Mouse (Mus musculus): ENCODE results near the gene Med29. TPM values are rescaled to one million over a fixed set of nuclear protein-coding genes. Genes with fewer than 3 reads are reported as not detected.
"Not testable (repeated sequence)": the region's sequence is repeated elsewhere in the genome, so short reads cannot be mapped to it uniquely, and the experiment has no call there.

Gene Med29
- polyA plus RNA-seq, 1 experiment = 2.2 TPM

DNA sequence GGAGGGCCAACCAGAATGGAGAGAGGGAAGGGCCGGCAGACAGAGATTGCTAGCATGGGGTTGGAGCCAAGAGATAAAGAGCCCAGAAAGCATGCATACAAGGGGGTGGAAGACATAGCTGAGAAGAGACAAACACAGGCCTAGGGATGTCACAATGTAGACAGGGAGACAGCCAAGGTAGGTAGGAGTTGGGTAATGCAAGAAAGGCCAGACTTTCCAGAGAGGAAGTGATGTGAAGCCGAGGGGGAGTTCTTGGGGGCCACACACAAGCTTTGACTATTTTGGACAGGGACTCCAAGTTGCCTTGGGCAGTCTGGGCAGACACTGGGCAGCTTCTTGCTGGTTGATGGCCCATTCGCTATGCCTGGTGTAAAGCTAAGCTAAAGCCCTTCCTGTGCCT lies 9.4 kb upstream of the Med29 start:
- H3K27me3 ChIP-seq (ENCODE audit: control insufficient read depth) = no peaks in the 10 kb centered on the region
- TF ChIP-seq GATA1 (IDR thresholded peaks at IDR 0.05; ENCODE audit: low read length) (no peak), TAL1 (IDR thresholded peaks at IDR 0.05; ENCODE audit: low read length) (no peak)
- no peaks in the 10 kb centered on the region for H3K9me3 ChIP-seq (ENCODE audit: control insufficient read depth, low read length)
- H3K4me1 ChIP-seq (ENCODE audit: control insufficient read depth) = no peaks in the 10 kb centered on the region
- peaks cover 96% of the 10 kb centered on the region for H3K36me3 ChIP-seq (ENCODE audit: control insufficient read depth)
- H3K4me3 ChIP-seq (replicated peaks) = no peak overlapping the region

DNA sequence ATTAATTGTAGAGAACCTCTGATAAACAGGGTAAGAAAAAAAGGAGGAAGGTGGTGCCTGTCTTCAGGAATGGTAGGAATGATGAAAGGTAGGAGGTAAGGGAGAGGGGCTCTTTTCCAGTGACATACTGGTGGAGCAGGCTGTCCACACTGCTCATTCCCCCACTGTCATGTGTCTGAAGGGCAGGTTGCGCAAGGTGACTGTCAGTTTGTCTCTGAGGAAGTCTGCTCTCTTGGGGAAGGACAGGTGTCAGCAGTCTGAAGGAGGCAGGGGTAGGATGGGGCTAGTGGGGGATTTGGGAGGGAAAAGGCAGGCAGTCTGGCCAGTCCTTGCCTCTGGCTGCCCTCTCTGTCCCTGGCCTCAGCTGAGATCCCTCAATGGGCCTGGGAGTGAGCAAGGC lies 8.5 kb upstream of the Med29 start:
- Histone ChIP-seq H3K4me1 (ENCODE audit: control insufficient read depth) (no peaks in the 10 kb centered on the region), H3K9me3 (ENCODE audit: control insufficient read depth, low read length) (no peaks in the 10 kb centered on the region), H3K27me3 (ENCODE audit: control insufficient read depth) (no peaks in the 10 kb centered on the region), H3K36me3 (ENCODE audit: control insufficient read depth) (peaks cover 96% of the 10 kb centered on the region), H3K4me3 (replicated peaks) (no peak overlapping the region)
- TF ChIP-seq GATA1 (IDR thresholded peaks at IDR 0.05; ENCODE audit: low read length) (no peak), TAL1 (IDR thresholded peaks at IDR 0.05; ENCODE audit: low read length) (no peak)

DNA sequence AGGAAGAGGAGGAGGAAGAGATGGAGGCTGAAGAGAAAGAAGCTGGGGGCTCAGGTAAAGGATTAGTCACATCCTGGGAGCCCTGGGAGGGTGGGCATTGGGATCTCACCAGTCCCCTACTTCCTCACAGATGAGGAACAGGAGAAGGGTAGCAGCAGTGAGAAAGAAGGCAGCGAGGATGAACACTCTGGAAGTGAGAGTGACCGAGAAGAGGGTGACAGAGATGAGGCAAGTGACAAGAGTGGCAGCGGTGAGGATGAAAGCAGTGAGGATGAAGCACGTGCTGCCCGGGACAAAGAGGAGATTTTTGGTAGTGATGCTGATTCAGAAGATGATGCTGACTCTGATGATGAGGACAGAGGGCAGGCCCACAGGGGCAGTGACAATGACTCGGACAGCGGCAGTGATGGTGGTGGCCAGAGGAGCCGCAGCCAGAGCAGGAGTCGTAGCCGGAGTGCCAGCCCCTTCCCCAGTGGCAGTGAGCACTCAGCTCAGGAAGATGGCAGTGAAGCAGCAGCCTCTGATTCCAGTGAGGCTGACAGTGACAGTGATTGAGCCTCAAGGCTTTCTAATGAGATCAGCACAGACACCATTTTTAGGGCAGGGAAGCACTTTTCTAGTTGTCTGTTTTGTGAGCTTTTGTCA lies 6.3 kb upstream of the Med29 start:
- Histone ChIP-seq H3K4me3 (replicated peaks) (no peak overlapping the region), H3K4me1 (ENCODE audit: control insufficient read depth) (peaks cover 2% of the 10 kb centered on the region), H3K36me3 (ENCODE audit: control insufficient read depth) (peaks cover 90% of the 10 kb centered on the region), H3K9me3 (ENCODE audit: control insufficient read depth, low read length) (no peaks in the 10 kb centered on the region), H3K27me3 (ENCODE audit: control insufficient read depth) (no peaks in the 10 kb centered on the region)
- no peak for TF ChIP-seq TAL1 (IDR thresholded peaks at IDR 0.05; ENCODE audit: low read length)
- TF ChIP-seq GATA1 (IDR thresholded peaks at IDR 0.05; ENCODE audit: low read length) = no peak

DNA sequence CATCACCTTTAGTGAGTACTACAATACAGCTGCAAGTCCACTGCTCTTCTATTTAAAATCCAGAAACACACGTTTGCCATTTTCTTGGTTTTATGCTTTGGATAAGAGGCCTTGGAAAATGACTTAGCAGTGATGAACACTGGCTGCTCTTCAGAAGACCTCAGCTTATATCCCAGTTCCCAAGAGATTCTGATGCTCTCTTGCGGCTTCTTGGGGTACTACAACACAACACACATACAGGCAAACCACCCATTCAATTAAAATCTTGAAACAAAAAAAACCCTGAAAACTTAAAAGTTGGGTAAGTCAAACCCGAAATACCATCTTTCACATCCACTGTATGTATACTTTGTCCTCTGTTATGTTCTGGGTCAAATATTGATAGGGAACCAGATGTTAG lies 5.5 kb upstream of the Med29 start:
- Histone ChIP-seq H3K4me3 (replicated peaks) (no peak overlapping the region), H3K9me3 (ENCODE audit: control insufficient read depth, low read length) (no peaks in the 10 kb centered on the region), H3K36me3 (ENCODE audit: control insufficient read depth) (peaks cover 82% of the 10 kb centered on the region), H3K27me3 (ENCODE audit: control insufficient read depth) (no peaks in the 10 kb centered on the region), H3K4me1 (ENCODE audit: control insufficient read depth) (peaks cover 11% of the 10 kb centered on the region)
- TF ChIP-seq GATA1 (IDR thresholded peaks at IDR 0.05; ENCODE audit: low read length) = no peak
- no peak for TF ChIP-seq TAL1 (IDR thresholded peaks at IDR 0.05; ENCODE audit: low read length)

DNA sequence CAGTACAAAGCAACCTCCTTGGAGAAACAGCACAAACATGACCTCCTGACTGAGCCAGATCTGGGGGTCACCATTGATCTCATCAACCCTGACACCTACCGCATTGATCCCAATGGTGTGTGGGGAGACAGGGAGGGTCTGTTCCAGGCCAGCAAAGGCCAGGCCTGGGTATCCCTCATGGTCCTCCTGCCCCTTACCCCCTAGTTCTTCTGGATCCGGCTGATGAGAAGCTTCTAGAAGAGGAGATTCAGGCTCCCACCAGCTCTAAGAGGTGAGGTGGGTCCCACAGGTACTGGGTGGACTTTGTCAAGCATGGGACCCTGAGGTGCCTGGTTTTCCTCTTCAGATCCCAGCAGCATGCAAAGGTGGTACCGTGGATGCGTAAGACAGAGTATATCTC lies 2.9 kb upstream of the Med29 start:
- TF ChIP-seq TAL1 (IDR thresholded peaks at IDR 0.05; ENCODE audit: low read length) (no peak), GATA1 (IDR thresholded peaks at IDR 0.05; ENCODE audit: low read length) (no peak)
- no peaks in the 10 kb centered on the region for H3K27me3 ChIP-seq (ENCODE audit: control insufficient read depth)
- H3K36me3 ChIP-seq (ENCODE audit: control insufficient read depth) = peaks cover 60% of the 10 kb centered on the region
- H3K4me1 ChIP-seq (ENCODE audit: control insufficient read depth) = peaks cover 25% of the 10 kb centered on the region
- H3K4me3 ChIP-seq (replicated peaks) = no peak overlapping the region
- no peaks in the 10 kb centered on the region for H3K9me3 ChIP-seq (ENCODE audit: control insufficient read depth, low read length)

DNA sequence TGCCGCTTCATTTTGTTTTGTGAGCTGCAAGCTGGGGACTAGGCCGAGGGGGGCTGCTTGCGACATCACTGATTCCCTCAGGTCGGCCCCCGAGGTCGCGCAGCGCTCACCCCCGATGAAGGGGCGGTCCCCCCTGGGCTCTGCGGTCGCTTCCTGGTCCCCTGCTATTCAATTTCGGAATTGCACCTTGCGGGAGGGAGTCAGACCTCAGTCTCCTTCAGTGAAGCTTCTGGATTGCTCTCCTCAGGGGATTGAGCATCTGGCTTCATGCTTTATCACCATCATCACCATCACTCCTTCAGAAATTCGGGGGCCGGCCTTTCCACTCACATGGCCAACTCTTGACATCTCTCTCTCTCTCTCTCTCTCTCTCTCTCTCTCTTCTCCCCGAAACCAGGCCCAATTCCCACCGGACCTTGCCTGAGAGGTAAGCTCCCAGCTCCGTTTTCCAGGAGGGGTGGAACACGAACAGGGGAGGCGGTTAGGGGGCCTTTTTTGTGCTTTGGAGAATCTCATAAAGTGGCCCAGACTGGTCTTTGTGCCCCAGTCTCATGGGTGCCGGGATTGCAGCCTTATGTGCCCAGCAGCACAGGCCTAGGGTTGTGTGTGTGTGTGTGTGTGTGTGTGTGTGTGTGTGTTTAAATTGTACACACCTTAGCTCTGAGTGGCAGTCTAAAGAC lies 904 bp upstream of the Med29 start:
- Histone ChIP-seq H3K27me3 (ENCODE audit: control insufficient read depth) (no peaks in the 10 kb centered on the region), H3K4me3 (replicated peaks) (peak overlapping the region; percentile 84), H3K9me3 (ENCODE audit: control insufficient read depth, low read length) (no peaks in the 10 kb centered on the region), H3K4me1 (ENCODE audit: control insufficient read depth) (peaks cover 26% of the 10 kb centered on the region), H3K36me3 (ENCODE audit: control insufficient read depth) (peaks cover 60% of the 10 kb centered on the region)
- TF ChIP-seq GATA1 (IDR thresholded peaks at IDR 0.05; ENCODE audit: low read length) (no peak), TAL1 (IDR thresholded peaks at IDR 0.05; ENCODE audit: low read length) (no peak)

DNA sequence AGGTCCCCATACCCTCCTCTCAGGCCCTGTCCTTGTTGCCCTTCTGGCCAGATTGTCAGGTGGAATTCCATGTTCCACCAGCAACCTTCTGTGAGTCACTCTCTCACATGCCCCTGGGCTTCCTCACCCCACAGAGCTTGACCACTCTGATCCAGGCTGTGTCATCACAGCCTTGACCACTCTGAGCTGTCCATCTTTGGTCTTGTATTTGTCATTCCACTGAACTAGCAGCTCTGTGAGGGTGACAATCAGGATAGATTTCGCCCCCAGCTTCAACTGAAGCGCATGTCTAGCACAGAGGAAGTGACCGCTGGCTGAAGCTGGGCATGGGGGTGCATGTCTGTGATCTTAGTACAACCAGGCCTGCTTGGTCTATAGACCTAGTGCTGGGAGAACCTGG lies 2.2 kb downstream of the Med29 start:
- TF ChIP-seq GATA1 (IDR thresholded peaks at IDR 0.05; ENCODE audit: low read length) (no peak), TAL1 (IDR thresholded peaks at IDR 0.05; ENCODE audit: low read length) (no peak)
- H3K36me3 ChIP-seq (ENCODE audit: control insufficient read depth) = peaks cover 60% of the 10 kb centered on the region
- peaks cover 39% of the 10 kb centered on the region for H3K4me1 ChIP-seq (ENCODE audit: control insufficient read depth)
- no peak overlapping the region for H3K4me3 ChIP-seq (replicated peaks)
- H3K27me3 ChIP-seq (ENCODE audit: control insufficient read depth) = no peaks in the 10 kb centered on the region
- no peaks in the 10 kb centered on the region for H3K9me3 ChIP-seq (ENCODE audit: control insufficient read depth, low read length)

DNA sequence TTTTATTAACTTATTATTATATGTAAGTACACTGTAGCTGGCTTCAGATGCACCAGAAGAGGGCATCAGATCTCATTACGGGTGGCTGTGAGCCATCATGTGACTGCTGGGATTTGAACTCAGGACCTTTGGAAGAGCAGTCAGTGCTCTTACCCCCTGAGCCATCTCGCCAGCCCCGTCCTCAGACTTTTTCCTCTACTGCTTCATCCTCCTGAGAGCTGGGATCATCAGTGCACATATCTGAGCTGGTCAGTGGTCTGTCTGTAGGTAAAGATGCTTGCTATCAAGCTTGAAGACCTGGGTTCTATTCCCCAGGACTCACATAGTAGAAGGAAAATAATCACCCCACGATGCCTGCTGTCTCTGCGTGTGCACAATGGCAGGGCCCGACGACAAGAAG lies 5.1 kb downstream of the Med29 start:
- H3K27me3 ChIP-seq (ENCODE audit: control insufficient read depth) = not testable (repeated sequence)
- peaks cover 53% of the 10 kb centered on the region for H3K36me3 ChIP-seq (ENCODE audit: control insufficient read depth)
- H3K4me1 ChIP-seq (ENCODE audit: control insufficient read depth) = peaks cover 54% of the 10 kb centered on the region

DNA sequence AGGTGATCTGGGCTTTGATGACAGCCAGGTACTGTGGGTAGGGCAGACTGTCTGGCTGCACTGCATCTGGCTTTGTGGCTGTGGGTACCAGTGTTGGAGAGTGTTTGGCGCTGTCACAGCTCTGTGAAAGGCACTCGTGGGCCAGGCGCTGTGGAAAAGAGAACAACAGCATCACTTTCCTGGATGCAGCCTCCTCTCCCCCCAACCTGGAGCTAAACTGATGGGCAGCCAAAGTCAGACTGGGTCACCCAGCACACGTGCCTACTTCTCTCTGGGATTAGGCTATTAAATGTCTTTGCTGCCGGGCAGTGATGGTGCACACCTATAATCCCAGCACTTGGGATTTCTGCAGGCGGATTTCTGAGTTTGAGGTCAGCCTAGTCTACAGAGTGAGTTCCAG lies 5.6 kb downstream of the Med29 start:
- Histone ChIP-seq H3K4me1 (ENCODE audit: control insufficient read depth) (peaks cover 56% of the 10 kb centered on the region), H3K36me3 (ENCODE audit: control insufficient read depth) (peaks cover 53% of the 10 kb centered on the region)
- H3K4me3 ChIP-seq (replicated peaks); H3K27me3 ChIP-seq (ENCODE audit: control insufficient read depth); H3K9me3 ChIP-seq (ENCODE audit: control insufficient read depth, low read length): not testable (repeated sequence)

More for the DNA sequence above, 5.1 kb downstream of the Med29 start:
- not testable (repeated sequence) for H3K9me3 ChIP-seq (ENCODE audit: control insufficient read depth, low read length); H3K4me3 ChIP-seq (replicated peaks)

DNA sequence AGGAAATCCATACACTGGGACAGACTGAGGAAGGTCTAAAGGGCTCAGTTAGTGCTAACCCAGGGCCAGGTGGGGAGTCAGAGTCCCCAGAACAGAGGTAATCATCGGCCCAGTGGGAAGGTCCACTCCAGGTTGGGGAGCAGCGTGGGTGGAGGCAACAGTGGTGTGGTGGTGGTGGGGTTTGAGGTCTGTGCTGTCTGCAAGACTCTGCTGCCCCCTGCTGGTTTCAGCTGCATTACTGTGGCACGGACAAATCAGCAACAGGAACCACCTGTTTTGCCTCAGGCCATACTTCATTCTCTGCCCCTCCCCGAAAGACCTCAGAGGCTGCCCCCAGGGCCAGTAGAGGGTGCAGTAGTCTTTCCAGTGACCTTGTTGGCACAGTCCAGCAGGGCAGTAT lies 6.0 kb downstream of the Med29 start:
- Histone ChIP-seq H3K36me3 (ENCODE audit: control insufficient read depth) (peaks cover 53% of the 10 kb centered on the region), H3K9me3 (ENCODE audit: control insufficient read depth, low read length) (no peaks in the 10 kb centered on the region), H3K4me1 (ENCODE audit: control insufficient read depth) (peaks cover 56% of the 10 kb centered on the region), H3K4me3 (replicated peaks) (no peak overlapping the region), H3K27me3 (ENCODE audit: control insufficient read depth) (no peaks in the 10 kb centered on the region)
- TF ChIP-seq GATA1 (IDR thresholded peaks at IDR 0.05; ENCODE audit: low read length) (no peak), TAL1 (IDR thresholded peaks at IDR 0.05; ENCODE audit: low read length) (no peak)

All from erythroblast, embryonic 14.5 days (primary cell).